Mouse (Mus musculus) thymus, postnatal 10 days (tissue): ENCODE measurements around the gene Dip2a.

ENCODE experiments used
- DNase-seq, 2 experiments: peaks; one replicate each; pipeline ENCODE4 v3.0.0; 2021; ENCODE audit warnings: low spot score in 2 of 2

Dip2a gene

DNA sequence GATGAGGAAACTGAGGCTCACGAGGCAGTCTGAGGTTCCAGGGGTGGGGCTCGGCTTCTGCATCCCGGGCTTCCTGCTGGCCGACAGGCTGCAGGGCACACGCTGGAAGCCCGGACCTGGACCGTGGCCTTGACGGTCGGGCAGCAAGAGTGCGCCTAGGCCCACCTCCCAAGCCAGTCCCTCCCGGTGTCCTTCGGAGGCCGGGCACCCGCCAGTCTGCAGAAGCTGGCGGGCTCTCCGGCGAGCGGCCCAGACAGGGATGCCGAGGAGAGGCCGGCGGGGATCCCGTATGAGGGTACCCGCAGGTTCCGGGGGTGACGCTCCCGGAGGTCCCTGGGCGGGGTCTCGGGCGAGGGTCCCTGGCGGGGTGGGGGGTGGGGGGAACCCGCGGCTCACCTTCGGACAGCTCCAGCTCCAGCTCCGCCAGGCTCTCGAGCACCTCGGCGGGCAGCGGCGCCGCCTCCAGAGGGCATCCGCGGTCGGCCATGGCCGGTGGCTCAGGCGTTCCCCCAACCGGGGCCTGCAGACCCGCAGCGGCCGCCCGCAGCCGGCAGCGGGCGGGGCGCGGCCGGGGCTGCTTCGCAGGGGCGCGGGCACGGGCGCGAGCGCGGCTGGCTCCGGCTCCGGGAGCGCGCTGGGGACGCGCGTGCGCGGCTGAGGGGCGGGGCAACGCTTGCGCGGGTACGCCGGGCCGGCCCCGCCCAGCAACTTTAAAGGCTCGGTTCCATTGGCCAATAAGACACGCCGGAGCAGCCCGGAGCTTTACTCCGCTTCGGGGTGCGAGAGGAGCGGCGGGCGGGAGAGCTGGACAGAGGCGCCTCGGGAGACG is at the start of gene Dip2a:
TSS of gene Dip2a (minus strand) at position 581 of the 829 bp plus-strand sequence.
- peak; percentile 87 to 96 for DNase-seq

DNA sequence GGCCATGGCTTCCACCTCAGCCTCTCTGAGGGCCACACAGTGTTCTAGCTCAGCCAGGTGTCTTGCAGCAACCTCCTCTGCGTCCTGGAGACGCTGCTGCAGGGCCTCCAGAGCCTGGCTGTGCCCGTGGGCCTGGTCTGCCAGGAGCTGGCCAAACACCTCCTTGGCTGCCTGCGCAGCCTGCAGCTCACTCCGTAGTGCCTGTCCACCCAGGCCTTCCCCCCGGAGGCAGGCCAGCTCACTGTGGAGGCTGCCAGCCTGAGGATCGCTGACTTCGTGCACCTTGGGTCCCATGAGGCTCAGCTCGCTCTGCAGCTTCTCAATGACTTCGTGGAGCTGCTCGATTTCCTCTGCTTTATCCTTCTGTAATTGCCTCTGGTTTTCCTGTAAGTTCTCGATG is 47.5 kb upstream of the Dip2a start:
- DNase-seq: no peak

DNA sequence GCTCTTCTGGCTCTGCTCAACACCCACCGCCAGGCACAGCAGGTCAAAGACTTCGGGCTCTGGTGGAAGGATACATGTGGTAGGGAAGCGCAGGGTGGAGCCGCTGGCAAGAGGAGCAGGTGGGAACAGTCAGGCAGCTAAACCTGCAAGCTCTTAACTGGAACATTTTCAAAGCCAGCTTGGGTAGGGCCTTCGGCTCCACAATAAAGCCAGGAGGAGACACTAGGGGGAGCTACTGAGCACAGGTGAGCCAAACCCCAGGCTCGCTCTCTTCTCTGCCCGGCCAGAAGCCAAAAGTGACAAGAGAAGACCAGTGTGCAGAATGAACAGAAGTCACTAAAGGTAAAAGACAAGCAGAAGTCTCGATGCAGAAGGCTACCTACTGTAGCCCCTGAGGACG is 46.7 kb upstream of the Dip2a start:
- peak in 1 of 2 experiments; percentile 62 for DNase-seq

DNA sequence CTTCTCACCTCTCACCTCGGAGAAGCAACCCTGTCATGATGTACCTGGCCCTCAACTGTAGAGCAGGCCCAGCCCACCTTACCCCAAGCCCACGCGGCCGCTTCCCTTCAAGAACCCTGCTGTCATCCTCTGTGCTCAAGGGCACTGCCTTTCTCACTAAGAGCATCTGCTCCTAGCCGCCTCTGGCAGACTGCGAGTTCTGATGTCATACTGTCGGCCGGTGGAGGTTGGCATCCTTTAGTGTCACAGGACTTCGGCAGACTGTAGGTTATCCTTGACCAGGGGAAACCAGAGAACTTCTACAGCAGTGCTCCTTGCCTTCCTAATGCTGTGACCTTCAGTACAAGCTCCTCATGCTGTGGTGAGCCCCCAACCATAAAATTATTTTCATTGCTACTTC is 46.1 kb upstream of the Dip2a start:
- no peak for DNase-seq

DNA sequence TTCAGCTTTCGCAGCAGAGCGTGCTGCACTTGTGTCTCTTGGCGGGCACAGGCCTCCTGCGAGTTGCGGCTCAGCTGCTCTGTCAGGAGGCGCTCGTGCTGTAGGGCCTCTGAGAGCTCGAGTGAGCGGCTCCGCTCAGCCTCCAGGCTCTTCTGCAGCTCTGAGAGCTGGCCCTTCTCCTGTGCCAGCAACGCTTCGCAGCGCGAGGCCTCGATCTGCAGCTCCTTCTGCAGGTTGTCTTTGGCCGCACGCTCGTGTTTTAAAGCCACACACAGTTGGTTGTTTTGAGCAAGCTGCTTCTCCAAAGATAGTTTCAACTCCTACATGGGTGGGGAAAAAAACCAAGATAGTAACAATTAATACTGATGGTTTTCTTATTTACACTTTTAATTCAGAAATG is 29.9 kb upstream of the Dip2a start:
- DNase-seq: no peak

DNA sequence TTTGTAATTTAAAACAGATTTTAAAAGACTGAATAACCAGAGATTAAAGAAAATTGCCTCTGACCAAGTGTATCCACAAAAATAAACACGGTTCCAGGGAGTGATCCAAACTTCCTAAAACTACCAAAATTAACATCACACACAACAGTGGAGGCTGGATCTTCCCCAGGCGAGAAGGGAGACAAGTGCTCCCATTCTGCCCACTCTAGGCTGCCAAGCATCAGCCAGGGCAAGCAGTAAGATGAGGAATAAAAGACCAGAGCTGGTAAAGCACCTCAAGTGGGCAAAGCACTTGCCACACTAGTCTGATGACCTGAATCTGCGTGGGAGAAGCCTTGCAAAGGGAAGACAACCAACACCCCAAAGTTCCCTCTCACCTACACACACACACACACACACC is 26.6 kb upstream of the Dip2a start:
- no peak for DNase-seq

DNA sequence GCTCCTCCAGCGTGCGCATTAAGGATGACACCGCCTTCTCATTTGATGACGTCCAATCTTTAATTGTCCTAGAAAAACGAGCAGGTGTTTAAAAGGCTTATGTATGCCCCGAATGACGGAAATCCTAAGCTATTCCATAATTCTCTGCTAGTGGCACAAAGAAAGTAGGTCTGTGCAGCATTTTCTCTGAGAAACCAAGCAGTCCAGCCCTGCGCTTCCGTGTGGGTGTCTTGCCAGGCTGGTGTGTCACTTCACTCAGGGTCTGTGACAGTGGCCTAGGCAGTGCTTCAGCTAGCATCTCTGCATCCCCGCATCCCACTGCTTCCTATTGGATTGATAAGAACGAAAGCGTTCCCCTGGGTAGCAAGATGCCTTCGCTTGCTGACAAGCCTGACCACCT is 23.7 kb upstream of the Dip2a start:
- DNase-seq: no peak

DNA sequence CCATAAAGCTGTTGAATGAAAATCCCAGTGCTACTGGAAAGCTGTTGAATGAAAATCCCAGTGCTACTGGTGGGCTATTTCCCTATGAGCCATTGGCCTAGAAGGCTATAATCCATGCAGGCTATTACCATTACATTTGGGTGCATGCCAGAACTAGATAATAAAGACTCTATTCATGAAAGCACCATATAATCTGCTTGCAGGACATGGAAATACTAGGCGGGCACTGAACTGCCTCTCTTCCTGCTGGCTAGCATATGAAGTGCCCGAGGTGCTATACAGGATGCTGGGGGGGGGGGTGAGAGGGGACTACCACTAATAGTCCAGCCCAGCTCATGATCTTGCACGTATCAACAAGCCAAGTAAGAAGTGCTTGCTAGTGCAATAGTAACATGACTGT is 18.1 kb upstream of the Dip2a start:
- DNase-seq: no peak

DNA sequence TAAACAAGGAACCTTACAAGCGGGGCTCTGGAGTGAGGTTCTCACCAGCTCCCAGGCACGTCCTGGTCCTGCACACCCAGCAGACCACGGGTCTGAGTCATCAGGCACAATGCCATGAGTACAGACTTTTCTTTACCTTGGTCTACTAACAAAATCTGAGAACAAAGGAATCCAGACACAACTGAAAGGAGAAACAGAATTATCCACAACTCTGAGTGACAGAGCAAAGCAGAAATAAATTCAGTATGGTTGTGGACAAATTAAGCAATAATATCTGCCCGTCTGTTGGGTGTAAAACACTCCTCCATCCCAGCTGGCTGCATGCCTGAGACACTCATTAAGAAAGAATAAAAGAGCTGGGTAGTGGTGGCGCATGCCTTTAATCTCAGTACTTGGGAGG is 13.4 kb upstream of the Dip2a start:
- DNase-seq: no peak

DNA sequence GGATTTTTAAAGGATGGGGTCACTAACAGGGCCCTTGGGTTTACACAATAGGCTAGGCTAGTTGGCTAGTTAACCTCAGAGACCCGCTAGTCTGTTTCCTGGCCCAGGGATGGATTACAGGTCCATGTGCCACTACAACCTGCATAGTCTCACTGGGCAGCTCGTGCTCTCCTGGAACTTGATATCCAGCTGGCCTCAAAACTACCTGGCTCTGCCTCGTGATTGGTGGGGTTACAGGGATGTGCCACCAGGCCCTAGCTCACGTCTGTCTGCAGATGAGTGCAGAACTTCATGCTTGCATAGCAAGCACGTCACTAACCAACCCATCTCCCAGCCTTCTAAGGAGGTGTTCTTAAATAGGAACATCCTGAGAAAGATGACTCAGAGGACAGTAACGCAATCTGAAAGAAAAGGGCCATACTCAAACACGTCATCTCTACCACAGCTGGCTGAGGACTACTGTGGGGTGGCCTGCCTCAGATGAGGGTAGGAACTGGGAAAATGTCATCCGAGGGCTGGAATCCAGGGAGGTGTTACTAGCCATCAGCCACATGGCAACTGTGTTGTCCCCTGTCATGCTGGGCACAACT is 12.3 kb upstream of the Dip2a start:
- no peak for DNase-seq

DNA sequence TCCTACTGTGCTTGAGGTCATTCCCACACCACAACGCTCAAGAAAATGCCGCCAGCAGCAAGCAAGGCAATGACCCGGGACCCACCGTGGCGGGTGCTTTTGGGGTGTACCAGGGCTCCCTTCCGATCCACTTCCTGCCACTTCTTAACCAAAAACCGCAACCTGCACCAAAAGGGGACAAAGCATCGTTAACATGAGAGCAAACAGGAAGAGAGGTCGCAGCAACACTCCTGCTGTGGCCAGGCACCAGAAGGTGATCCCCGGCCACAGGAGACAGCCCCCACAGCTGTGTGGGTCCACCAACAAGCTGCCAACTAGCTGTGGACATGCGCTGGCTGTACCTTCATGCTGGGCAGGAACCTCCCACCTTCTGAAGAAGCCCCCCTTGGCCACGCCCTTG is 9.9 kb upstream of the Dip2a start:
- peak; percentile 42 to 57 for DNase-seq

DNA sequence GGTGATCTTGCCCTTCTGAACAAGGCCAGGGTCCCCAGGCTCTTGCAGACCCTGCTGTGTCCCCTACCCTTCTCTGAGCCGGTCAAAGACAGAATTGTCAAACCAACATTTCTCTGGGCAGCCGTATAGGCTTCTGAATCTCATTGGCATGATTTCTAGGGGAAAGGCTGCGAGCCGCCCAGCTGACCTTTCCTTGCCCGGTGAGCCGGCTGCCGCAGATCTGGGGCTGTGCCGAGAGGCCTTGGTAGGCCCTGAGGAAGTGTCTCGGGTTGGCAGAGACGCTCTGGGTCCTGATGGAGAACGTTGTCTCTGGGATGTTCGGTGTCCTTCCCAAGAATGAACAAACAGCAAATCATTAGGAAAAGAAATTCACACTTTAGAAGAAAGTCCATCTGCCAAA is 8.9 kb upstream of the Dip2a start:
- DNase-seq: no peak

DNA sequence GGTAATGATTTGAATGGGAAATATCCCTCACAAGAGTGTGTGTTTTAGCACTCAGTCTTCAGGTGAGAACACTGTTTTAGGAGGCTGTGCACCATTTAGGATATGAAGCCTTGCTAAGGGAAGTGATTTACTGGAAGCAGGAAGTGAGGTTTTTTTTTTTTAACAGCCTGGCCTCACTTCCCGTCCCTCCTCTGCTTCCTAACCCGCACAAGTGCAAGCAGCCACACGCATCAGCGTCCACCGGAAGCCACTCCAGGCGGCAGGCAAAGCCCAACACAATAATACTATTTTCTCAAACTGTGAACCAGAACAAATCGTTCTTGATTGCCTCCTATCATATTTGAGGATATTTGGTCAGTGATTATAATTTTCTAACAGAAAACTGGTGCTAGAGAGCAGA is 6.9 kb upstream of the Dip2a start:
- DNase-seq: no peak

DNA sequence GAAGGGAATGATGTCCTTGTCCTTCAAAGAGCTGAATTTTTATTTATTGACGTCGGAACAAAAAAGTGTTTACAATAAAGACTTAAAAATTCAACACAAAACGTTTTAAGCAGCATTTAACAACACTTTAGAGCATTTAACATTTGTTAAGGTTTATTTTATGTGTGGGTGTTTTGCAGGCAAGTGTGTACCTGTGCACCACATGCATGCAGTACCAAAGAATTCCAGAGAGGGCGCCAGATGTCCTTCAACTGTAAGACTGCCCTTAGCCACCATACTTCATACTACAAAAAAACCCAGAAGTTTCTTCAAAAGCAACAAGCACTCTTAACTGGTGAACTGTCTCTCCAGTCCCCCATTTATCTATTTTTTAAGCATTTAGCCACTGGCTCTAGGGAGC is 1.5 kb upstream of the Dip2a start:
- peak; percentile 47 to 70 for DNase-seq

DNA sequence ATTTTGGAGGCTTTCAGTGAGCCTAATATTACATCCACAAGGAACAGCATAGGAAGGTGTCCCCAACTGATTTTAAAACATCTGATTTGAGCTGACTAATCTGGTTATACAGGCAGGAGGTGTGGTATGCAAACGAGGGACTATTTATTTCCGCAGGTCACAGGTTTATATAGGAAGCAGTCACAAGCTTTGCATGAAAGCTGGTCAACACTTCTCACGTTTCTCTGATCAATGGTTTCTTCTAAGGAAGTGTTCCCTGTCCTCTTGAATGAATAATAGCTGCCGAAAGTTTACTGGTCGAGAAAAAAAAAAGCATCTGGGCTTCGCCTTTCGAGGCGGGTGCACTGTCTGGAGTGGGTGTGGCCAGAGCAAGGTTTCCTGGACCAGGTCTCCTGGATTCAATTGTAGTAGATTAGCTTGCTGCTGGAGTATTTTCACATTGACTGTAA is 976 bp upstream of the Dip2a start:
- DNase-seq: no peak

DNA sequence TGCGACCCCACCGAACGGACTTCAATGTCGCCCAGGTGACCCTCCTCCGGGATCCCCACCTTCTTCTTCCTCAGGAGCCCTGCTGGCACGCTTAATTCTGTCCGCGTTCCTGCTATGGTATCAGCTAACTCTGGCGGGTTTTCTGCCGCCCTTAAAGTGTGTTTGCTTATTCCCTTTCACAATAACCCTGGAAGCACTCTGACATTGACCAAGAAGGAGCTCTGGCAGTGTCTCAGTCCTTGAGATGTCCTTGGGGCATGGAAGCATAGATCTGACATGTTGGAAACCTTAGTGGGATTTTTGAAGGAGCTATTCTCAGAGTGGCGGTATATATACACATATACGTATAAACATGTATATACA is 430 bp upstream of the Dip2a start:
- DNase-seq: no peak

DNA sequence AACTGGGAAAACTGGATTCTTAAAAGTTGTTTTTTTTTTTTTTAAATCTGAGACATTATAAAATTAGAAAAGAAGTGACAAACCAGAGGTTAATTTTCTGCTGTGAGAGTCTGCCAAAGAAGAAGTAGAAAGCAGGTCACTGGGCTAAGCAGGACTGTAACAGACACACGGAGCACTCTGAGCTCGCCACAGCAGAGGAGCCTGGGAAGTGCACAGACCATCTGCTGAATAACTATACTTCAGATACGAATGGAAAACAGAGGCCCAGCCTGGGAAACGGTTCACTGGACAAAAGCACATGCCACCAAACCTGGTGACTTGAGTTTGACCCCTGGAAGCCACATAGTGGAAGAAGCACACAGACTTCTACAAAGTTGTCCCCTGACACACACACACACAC is 10.7 kb downstream of the Dip2a start:
- DNase-seq: no peak

DNA sequence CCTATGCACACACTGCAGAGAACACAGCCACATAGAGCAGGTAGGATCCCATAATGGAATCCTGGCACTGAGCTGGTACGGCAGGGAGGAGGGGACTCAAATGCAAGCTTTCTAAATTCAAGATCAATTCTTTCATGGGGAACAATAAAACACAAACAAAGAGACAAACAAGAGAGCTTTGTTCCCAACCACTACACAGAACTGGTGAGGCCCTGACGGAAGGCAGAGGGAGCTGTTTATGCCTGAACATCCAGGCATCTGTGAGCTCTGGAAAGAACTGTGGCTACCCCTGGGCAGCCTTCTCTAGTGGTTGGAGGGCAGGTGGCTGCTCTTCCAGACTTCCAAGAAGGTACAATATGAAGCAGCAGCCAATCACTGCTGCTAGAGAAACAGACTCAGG is 13.1 kb downstream of the Dip2a start:
- no peak for DNase-seq

DNA sequence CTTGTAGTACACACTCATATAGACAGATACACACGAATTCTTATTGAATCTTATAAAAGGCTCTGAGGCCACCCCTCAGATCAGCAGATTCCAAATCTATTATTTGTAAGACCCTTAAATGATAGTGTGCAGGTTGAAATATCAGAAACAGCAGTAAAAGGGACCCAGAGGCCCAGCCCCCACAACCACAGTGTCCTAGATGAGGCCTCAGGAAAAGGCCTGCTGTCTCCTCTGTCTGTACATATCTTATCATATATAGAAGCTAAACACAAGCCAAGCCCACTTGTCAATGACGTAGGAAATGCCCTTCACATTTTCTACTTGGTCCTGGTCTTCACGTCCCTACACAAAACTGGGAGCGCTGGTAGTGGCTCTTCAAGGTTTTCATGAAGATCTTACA is 16.0 kb downstream of the Dip2a start:
- DNase-seq: no peak

DNA sequence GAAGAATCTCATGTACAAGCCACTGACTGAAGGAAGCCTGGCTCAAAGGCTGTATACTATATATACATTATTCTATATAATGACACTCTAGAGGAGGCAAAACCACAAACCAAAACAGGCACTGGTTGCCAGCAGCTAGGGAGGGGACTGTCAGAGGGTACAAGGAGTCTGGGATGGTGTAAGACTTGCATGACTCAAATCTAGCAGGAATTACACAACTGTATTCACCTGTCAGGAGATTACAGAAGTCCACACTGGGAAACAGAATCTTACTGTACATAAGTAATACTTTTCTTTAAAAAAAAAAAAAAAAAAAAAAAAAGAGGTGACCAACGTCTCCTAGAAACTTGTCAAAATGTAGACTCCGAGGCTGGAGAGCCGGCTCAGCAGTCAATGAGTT is 16.5 kb downstream of the Dip2a start:
- no peak for DNase-seq

DNA sequence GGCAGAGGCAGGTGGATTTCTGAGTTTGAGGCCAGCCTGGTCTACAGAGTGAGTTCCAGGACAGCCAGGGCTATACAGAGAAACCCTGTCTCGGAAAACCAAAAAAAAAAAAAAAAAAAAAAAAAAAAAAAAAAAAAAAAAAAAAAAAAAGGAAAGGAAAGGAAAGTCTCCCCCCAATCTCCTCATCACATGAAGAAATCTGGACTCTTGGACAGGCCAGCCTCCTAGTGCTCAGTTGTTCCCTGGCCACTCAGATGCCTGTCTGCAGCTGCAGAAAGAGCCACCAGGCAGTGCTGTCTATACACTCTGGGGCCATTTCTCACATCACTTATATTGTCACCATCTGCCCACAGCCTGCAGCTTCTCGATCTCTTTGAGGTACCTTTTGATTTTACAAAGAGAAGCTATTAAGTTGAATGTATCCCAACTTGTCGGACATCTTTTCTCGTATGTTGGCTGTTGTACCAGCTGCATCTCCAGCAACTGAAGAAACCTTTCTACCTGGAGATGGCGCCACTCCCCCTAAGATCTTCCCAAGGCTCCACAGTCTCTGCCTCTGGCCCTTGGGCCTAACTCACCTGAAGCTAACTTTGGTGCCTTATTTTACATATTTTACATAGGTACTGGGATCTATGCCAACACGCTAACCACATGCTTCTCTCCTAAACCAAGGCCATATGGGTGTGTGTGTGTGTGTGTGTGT is 18.6 kb downstream of the Dip2a start:
- DNase-seq: peak in 1 of 2 experiments; percentile 42

DNA sequence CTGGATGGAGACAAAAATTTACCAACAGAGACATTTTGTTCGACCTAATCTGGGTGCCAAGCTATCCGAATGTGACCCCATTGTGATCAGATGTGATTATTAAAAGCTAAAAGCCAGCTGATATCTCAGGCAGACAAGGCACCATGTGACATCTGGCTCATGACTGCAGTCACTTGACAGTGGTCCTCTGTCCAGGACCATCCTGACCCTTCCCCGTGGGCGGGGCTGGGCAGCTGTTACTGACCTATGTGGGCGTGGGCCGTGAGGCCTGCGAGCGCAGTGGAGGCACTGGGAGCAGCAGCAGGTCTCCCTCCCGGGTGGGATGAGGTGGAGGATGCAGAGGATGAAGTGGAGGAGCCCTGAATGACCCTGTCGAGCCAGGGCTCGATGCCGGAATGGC is 27.5 kb downstream of the Dip2a start:
- no peak for DNase-seq

DNA sequence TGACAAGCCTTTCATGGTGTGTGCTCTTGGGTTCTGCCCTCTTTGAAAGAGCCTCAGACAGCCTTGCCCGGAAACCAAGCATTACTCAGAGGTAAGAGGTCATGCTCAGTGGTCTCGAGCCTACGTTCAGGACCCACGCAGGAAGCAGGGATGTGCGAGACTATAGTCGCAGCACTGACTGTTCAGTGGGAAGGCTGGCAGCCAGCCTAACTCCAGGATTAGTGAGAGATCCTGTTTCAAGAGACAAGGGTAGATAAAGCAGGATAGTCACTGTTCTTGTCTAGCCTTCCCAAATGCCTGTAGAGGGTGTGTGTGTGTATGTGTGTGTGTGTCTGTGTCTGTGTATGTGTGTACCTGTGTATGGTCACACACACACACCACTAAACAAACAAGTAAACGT is 28.9 kb downstream of the Dip2a start:
- no peak for DNase-seq
